Mouse (Mus musculus): ENCODE measurements around the gene Klhl9. TPM values are rescaled to one million over a fixed set of nuclear protein-coding genes. Genes with fewer than 3 reads are reported as not detected.

Gene Klhl9
- polyA plus RNA-seq, 1 experiment from 2014 or later = 83.9 TPM

- Histone ChIP-seq H3K27me3 (ENCODE audit: insufficient read depth, poor library complexity, severe bottlenecking) (no peaks in the 10 kb centered on the region), H3K9me3 (no peaks in the 10 kb centered on the region), H3K36me3 (no peaks in the 10 kb centered on the region), H3K4me1 (no peaks in the 10 kb centered on the region), H3K27ac (no peak overlapping the region), H3K4me3 (no peak overlapping the region)
- DNase-seq (ENCODE audit: low spot score) = no peak
- 76% methylated on average over 7 of the region's 7 CpGs for WGBS
Observed at GRCm38 (mm10) chr4:88742771-88743371, 20.6 kb upstream of the Klhl9 start.

- no peak overlapping the region for H3K4me3 ChIP-seq
- no peaks in the 10 kb centered on the region for H3K4me1 ChIP-seq
- no peaks in the 10 kb centered on the region for H3K36me3 ChIP-seq
- H3K9me3 ChIP-seq = no peaks in the 10 kb centered on the region
- no peak overlapping the region for H3K27ac ChIP-seq
- 79% methylated on average over 4 of the region's 4 CpGs for WGBS
- no peaks in the 10 kb centered on the region for H3K27me3 ChIP-seq (ENCODE audit: insufficient read depth, poor library complexity, severe bottlenecking)
- DNase-seq (ENCODE audit: low spot score) = no peak
Observed at GRCm38 (mm10) chr4:88741426-88741825, 19.2 kb upstream of the Klhl9 start.

GRCm38 (mm10) chr4:88739036-88739435, 16.8 kb upstream of the Klhl9 start:
- 83% methylated on average over 6 of the region's 6 CpGs for WGBS
- DNase-seq (ENCODE audit: low spot score) = no peak
- Histone ChIP-seq H3K9me3 (no peaks in the 10 kb centered on the region), H3K27ac (no peak overlapping the region), H3K27me3 (ENCODE audit: insufficient read depth, poor library complexity, severe bottlenecking) (no peaks in the 10 kb centered on the region), H3K4me3 (no peak overlapping the region), H3K4me1 (no peaks in the 10 kb centered on the region), H3K36me3 (no peaks in the 10 kb centered on the region)

GRCm38 (mm10) chr4:88738480-88738879, 16.2 kb upstream of the Klhl9 start:
- no peak overlapping the region for H3K27ac ChIP-seq
- 5% methylated on average over 2 of the region's 2 CpGs for WGBS
- no peaks in the 10 kb centered on the region for H3K4me1 ChIP-seq
- no peaks in the 10 kb centered on the region for H3K9me3 ChIP-seq
- H3K36me3 ChIP-seq = no peaks in the 10 kb centered on the region
- no peaks in the 10 kb centered on the region for H3K27me3 ChIP-seq (ENCODE audit: insufficient read depth, poor library complexity, severe bottlenecking)
- no peak overlapping the region for H3K4me3 ChIP-seq
- DNase-seq (ENCODE audit: low spot score) = peak; percentile 82

GRCm38 (mm10) chr4:88727324-88727723, 5.1 kb upstream of the Klhl9 start:
- no peak overlapping the region for H3K4me3 ChIP-seq
- no peaks in the 10 kb centered on the region for H3K9me3 ChIP-seq
- H3K27me3 ChIP-seq (ENCODE audit: insufficient read depth, poor library complexity, severe bottlenecking) = no peaks in the 10 kb centered on the region
- no peaks in the 10 kb centered on the region for H3K36me3 ChIP-seq
- no peak for DNase-seq (ENCODE audit: low spot score)
- WGBS = 4% methylated on average over 1 of the region's 1 CpGs
- H3K4me1 ChIP-seq = no peaks in the 10 kb centered on the region
- H3K27ac ChIP-seq = no peak overlapping the region

- H3K4me1 ChIP-seq = no peaks in the 10 kb centered on the region
- H3K9me3 ChIP-seq = no peaks in the 10 kb centered on the region
- H3K36me3 ChIP-seq = no peaks in the 10 kb centered on the region
- no peak for DNase-seq (ENCODE audit: low spot score)
- 70% methylated on average over 6 of the region's 6 CpGs for WGBS
- no peaks in the 10 kb centered on the region for H3K27me3 ChIP-seq (ENCODE audit: insufficient read depth, poor library complexity, severe bottlenecking)
- H3K27ac ChIP-seq = no peak overlapping the region
- no peak overlapping the region for H3K4me3 ChIP-seq
Observed at GRCm38 (mm10) chr4:88726727-88727126, 4.5 kb upstream of the Klhl9 start.

- Histone ChIP-seq H3K36me3 (peaks cover 13% of the 10 kb centered on the region), H3K4me1 (peaks cover 14% of the 10 kb centered on the region), H3K4me3 (no peak overlapping the region), H3K27me3 (ENCODE audit: insufficient read depth, poor library complexity, severe bottlenecking) (no peaks in the 10 kb centered on the region), H3K9me3 (no peaks in the 10 kb centered on the region), H3K27ac (no peak overlapping the region)
- DNase-seq (ENCODE audit: low spot score) = no peak
- WGBS = 63% methylated on average over 8 of the region's 8 CpGs
Observed at GRCm38 (mm10) chr4:88723497-88724090, 1.3 kb upstream of the Klhl9 start.

GRCm38 (mm10) chr4:88718715-88719114, 3.5 kb downstream of the Klhl9 start:
- no peaks in the 10 kb centered on the region for H3K27me3 ChIP-seq (ENCODE audit: insufficient read depth, poor library complexity, severe bottlenecking)
- no peak overlapping the region for H3K27ac ChIP-seq
- H3K9me3 ChIP-seq = no peaks in the 10 kb centered on the region
- WGBS = 43% methylated on average over 1 of the region's 1 CpGs
- H3K4me1 ChIP-seq = peaks cover 14% of the 10 kb centered on the region
- DNase-seq (ENCODE audit: low spot score) = no peak
- H3K4me3 ChIP-seq = peak overlapping the region; percentile 98
- H3K36me3 ChIP-seq = peaks cover 47% of the 10 kb centered on the region

GRCm38 (mm10) chr4:88715059-88715458, 7.2 kb downstream of the Klhl9 start:
- Histone ChIP-seq H3K27ac (no peak overlapping the region), H3K27me3 (ENCODE audit: insufficient read depth, poor library complexity, severe bottlenecking) (no peaks in the 10 kb centered on the region), H3K9me3 (no peaks in the 10 kb centered on the region), H3K4me1 (peaks cover 2% of the 10 kb centered on the region), H3K4me3 (no peak overlapping the region), H3K36me3 (peaks cover 43% of the 10 kb centered on the region)
- no peak for DNase-seq (ENCODE audit: low spot score)

GRCm38 (mm10) chr4:88714281-88714680, 8.0 kb downstream of the Klhl9 start:
- no peak for DNase-seq (ENCODE audit: low spot score)
- Histone ChIP-seq H3K27ac (no peak overlapping the region), H3K36me3 (peaks cover 41% of the 10 kb centered on the region), H3K4me1 (no peaks in the 10 kb centered on the region), H3K9me3 (no peaks in the 10 kb centered on the region), H3K27me3 (ENCODE audit: insufficient read depth, poor library complexity, severe bottlenecking) (no peaks in the 10 kb centered on the region), H3K4me3 (no peak overlapping the region)
- WGBS = 94% methylated on average over 1 of the region's 1 CpGs

GRCm38 (mm10) chr4:88707128-88707826, 15.0 kb downstream of the Klhl9 start:
- Histone ChIP-seq H3K27me3 (ENCODE audit: insufficient read depth, poor library complexity, severe bottlenecking) (no peaks in the 10 kb centered on the region), H3K27ac (no peak overlapping the region), H3K9me3 (no peaks in the 10 kb centered on the region), H3K4me1 (no peaks in the 10 kb centered on the region), H3K36me3 (no peaks in the 10 kb centered on the region), H3K4me3 (no peak overlapping the region)
- DNase-seq (ENCODE audit: low spot score) = no peak
- 87% methylated on average over 1 of the region's 1 CpGs for WGBS

- WGBS = 25% methylated on average over 3 of the region's 3 CpGs
- DNase-seq (ENCODE audit: low spot score) = no peak
- H3K9me3 ChIP-seq = no peaks in the 10 kb centered on the region
- no peaks in the 10 kb centered on the region for H3K36me3 ChIP-seq
- H3K27me3 ChIP-seq (ENCODE audit: insufficient read depth, poor library complexity, severe bottlenecking) = no peaks in the 10 kb centered on the region
- no peak overlapping the region for H3K4me3 ChIP-seq
- H3K27ac ChIP-seq = no peak overlapping the region
- H3K4me1 ChIP-seq = no peaks in the 10 kb centered on the region
Observed at GRCm38 (mm10) chr4:88705924-88706323, 16.3 kb downstream of the Klhl9 start.

- Histone ChIP-seq H3K4me1 (no peaks in the 10 kb centered on the region), H3K9me3 (no peaks in the 10 kb centered on the region), H3K36me3 (no peaks in the 10 kb centered on the region), H3K4me3 (no peak overlapping the region), H3K27ac (no peak overlapping the region), H3K27me3 (ENCODE audit: insufficient read depth, poor library complexity, severe bottlenecking) (no peaks in the 10 kb centered on the region)
- DNase-seq (ENCODE audit: low spot score) = no peak
- 65% methylated on average over 1 of the region's 1 CpGs for WGBS
Observed at GRCm38 (mm10) chr4:88699301-88699700, 23.0 kb downstream of the Klhl9 start.

Data from heart, embryonic 10.5 days (tissue).